9 mouse cellular contexts compared by ENCODE assay signal in the genomic region with DNA sequence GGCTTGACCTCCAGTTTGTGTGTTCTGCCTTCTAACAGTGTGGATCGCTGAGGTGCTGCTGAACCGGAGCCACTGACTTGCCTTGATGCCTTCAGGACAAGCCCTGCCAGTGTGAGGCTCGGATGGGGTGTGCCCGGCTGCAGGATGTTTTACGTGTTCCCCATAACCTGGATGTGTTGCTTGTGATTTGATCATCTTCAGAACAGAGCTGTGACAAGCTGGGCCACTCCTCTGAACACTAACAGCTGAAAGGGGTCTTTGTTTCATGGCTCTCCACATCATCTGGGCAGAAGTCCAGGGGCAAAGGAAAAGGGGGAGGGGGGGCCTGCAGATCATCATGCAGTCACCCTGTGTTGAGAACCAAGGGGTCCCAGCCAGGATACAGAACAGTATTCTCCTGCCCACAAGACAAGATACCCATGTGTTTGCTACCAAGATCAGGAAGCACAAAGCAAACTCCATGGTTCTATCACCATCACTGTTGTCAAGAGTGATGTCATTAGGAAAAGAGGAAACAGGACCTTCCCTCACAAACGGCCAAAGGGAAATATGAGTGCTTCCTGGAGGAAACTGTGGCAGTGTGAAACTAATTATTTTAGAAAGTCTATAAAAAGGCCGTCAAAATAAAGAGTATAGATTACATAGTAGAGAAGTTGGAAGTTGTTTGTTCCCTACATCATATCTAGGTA. TPM values are rescaled to one million over a fixed set of nuclear protein-coding genes. Genes with fewer than 3 reads are reported as not detected.
DNase-seq lines count a peak whose midpoint lies in the region; ATAC-seq lines count a peak whose summit lies in the region.
"Had no signal": no experiment of that assay in that cellular context is flagged by ENCODE, and none has a peak within 500 bp of the region (broad histone marks: within the 10 kb centered on the region; RNA-seq: fewer than 3 reads in every experiment).

No protein-coding gene starts in this region.

- no peaks in the 10 kb centered on the region for H3K27me3 ChIP-seq in lung, embryonic 15.5 days
- no peaks in the 10 kb centered on the region for H3K27me3 ChIP-seq in neural tube, embryonic 15.5 days (replicated peaks)

- 37% methylated on average over 7 of the region's 7 CpGs for WGBS in lung, embryonic 15.5 days
- WGBS in neural tube, embryonic 15.5 days: 66% methylated on average over 7 of the region's 7 CpGs

- no peaks in the 10 kb centered on the region for H3K9me3 ChIP-seq in lung, embryonic 15.5 days
- no peaks in the 10 kb centered on the region for H3K9me3 ChIP-seq in neural tube, embryonic 15.5 days (replicated peaks)

- H3K4me3 ChIP-seq in lung, embryonic 15.5 days: 0 out of 2 replicates have a peak overlapping the region, but pooled peaks have one; percentile 3
- H3K4me3 ChIP-seq in neural tube, embryonic 15.5 days (replicated peaks): no peak overlapping the region

- H3K27ac ChIP-seq in lung, embryonic 15.5 days: no peak overlapping the region
- no peak overlapping the region for H3K27ac ChIP-seq in neural tube, embryonic 15.5 days (replicated peaks)

- no peak overlapping the region for H3K9ac ChIP-seq in lung, embryonic 15.5 days
- no peak overlapping the region for H3K9ac ChIP-seq in neural tube, embryonic 15.5 days (replicated peaks)

- peak; percentile 8 to 19 for DNase-seq in cerebellum, postnatal 14 days
- DNase-seq in cerebellum, adult 18-20 months: no peak
- DNase-seq in lung, adult 18-20 months: no peak
- DNase-seq in kidney, postnatal 10 days: peak; percentile 18
- DNase-seq in cerebellum, adult 9-11 months: no peak
- no peak for DNase-seq in gastrocnemius, postnatal 4 days (ENCODE audit: low spot score in 2 of 2)

- H3K4me2 ChIP-seq in lung, embryonic 15.5 days: peak overlapping the region; percentile 37
- peak overlapping the region; percentile 23; the same call in 1 of the 2 replicates for H3K4me2 ChIP-seq in neural tube, embryonic 15.5 days

- ATAC-seq in lung, embryonic 15.5 days (ENCODE audit: borderline replicate concordance, extremely low read depth, low FRiP score, low TSS enrichment): peak; percentile 55; the same call in 1 of the 2 replicates
- ATAC-seq in neural tube, embryonic 15.5 days (ENCODE audit: low FRiP score): peak; percentile 80
- ATAC-seq: inflammation-experienced regulatory T-cells, adult 6 months had no signal

- H3K4me1 ChIP-seq in lung, embryonic 15.5 days: peaks cover 10% of the 10 kb centered on the region
- no peaks in the 10 kb centered on the region for H3K4me1 ChIP-seq in neural tube, embryonic 15.5 days

- H3K36me3 ChIP-seq in lung, embryonic 15.5 days: no peaks in the 10 kb centered on the region
- no peaks in the 10 kb centered on the region for H3K36me3 ChIP-seq in neural tube, embryonic 15.5 days

RNA-seq across cellular contexts. Expression of a gene that starts 25.9 kb away (rescaled TPM):
- polyA plus RNA-seq in lung, embryonic 15.5 days (2015; fragmentation: Nextera tagmentation; extraction: Ambion mirVana): not detected in 2 replicates
- not detected in 2 replicates for polyA plus RNA-seq in neural tube, embryonic 15.5 days (2015; fragmentation: Nextera tagmentation; extraction: Ambion mirVana)
- total RNA-seq in gastrocnemius, postnatal 4 days (2021): under 1 TPM in 1 of 2 experiments, not detected in 1; 0.75 TPM
- polyA plus RNA-seq: inflammation-experienced regulatory T-cells, adult 6 months had no signal

Comparison
In these comparisons a context has a peak if more than half of its experiments do, and no peak if none do; other contexts are left out.
1. DNase-seq: peak in cerebellum, postnatal 14 days (2 of 2) and kidney, postnatal 10 days (single experiment); none in cerebellum, adult 18-20 months (0 of 2), lung, adult 18-20 months (0 of 2), cerebellum, adult 9-11 months (single experiment) and gastrocnemius, postnatal 4 days (0 of 2).